Mouse (Mus musculus): ENCODE results near the gene Gm17606.

DNA sequence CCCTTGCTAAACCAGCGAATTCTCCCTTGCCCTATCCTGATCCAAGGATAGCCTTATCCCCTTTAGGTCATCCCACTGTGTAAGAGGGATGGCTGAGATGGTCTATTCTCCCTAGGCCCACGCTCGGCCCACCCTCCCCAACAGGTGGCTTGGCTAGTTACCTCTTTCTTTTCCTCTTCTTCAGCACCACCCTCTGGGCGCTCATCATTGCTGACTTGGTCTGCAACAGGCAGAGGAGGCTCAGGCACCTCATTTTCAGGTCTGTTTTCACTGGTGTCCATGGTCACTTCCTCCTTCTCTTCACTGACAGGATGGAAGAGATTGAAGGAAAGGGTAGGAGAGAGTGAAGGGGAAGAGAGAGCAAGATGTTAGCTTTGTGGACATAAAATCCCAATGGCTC is 10.8 kb downstream of the Gm17606 start:
- TF ChIP-seq POLR2A (IDR thresholded peaks at IDR 0.05; ENCODE audit: insufficient read length, low read depth) (no peak), MYOD1 (IDR thresholded peaks at IDR 0.05; ENCODE audit: control insufficient read depth in 1 of 3, insufficient read length in 2 of 3, low read depth in 2 of 3) (no peak), MAX (IDR thresholded peaks at IDR 0.05; ENCODE audit: low read depth) (no peak)
